Comparison of ENCODE assay signal across 9 mouse cellular contexts in genomic region chr11:20035343-20035928, GRCm38 (mm10).
DNase-seq lines count a peak whose midpoint lies in the region; ATAC-seq and TF ChIP-seq lines count a peak whose summit lies in the region.
"Had no signal": no experiment of that assay in that cellular context is flagged by ENCODE, and none has a peak within 500 bp of the region (broad histone marks: within the 10 kb centered on the region; RNA-seq: fewer than 3 reads in every experiment).

No protein-coding gene starts in this region.

- no peak for TF ChIP-seq CTCF in lung, adult 2 months (IDR thresholded peaks at IDR 0.05; ENCODE audit: insufficient read depth, low read length)
- no peak for TF ChIP-seq CTCF in lung, postnatal 0 days (IDR thresholded peaks at IDR 0.05)

- H3K4me1 ChIP-seq in lung, adult 2 months (ENCODE audit: control insufficient read depth, insufficient read depth, low read length): no peaks in the 10 kb centered on the region
- H3K4me1 ChIP-seq in lung, postnatal 0 days (ENCODE audit: insufficient read depth, low read depth, low read length): no peaks in the 10 kb centered on the region

- H3K4me3 ChIP-seq in lung, adult 2 months (replicated peaks; ENCODE audit: extremely low read depth, low read depth, low read length): no peak overlapping the region
- no peak overlapping the region for H3K4me3 ChIP-seq in lung, postnatal 0 days (ENCODE audit: low read depth, low read length)

- WGBS in lung, adult 2 months: 51% methylated on average over 11 of the region's 11 CpGs
- WGBS in lung, postnatal 0 days: 50% methylated on average over 11 of the region's 11 CpGs

- H3K4me2 ChIP-seq in lung, postnatal 0 days (replicated peaks; ENCODE audit: low read depth, low read length): no peak overlapping the region

- H3K27ac ChIP-seq in lung, postnatal 0 days (ENCODE audit: low read length): no peak overlapping the region
- H3K27ac ChIP-seq: macrophage had no signal

- no peaks in the 10 kb centered on the region for H3K27me3 ChIP-seq in lung, postnatal 0 days (replicated peaks; ENCODE audit: insufficient read depth, low read length)

- TF ChIP-seq POLR2A in lung, adult 2 months (IDR thresholded peaks at IDR 0.05; ENCODE audit: borderline replicate concordance, extremely low read depth, low read depth, low read length): no peak

- H3K9me3 ChIP-seq in lung, postnatal 0 days (ENCODE audit: low read length): no peaks in the 10 kb centered on the region

- H3K36me3 ChIP-seq in lung, postnatal 0 days (ENCODE audit: insufficient read depth, low read length): no peaks in the 10 kb centered on the region

- no peak overlapping the region for H3K9ac ChIP-seq in lung, postnatal 0 days (replicated peaks; ENCODE audit: low read depth)

- TF ChIP-seq EP300 in lung, postnatal 0 days (IDR thresholded peaks at IDR 0.05): no peak

- ATAC-seq in lung, postnatal 0 days: no peak

- peak; percentile 56 to 82 for DNase-seq in adrenal gland, adult (ENCODE audit: inconsistent age in 2 of 2, low spot score in 1 of 2)
- DNase-seq in adrenal gland, postnatal 4 days (ENCODE audit: low spot score in 2 of 2): no peak
- peak; percentile 22 for DNase-seq in urinary bladder, postnatal 25 days (ENCODE audit: low spot score)
- no peak for DNase-seq in urinary bladder, adult 2 months (ENCODE audit: low spot score)
- peak; percentile 64 for DNase-seq in left cerebral cortex, postnatal 36 days (ENCODE audit: low spot score in 2 of 2)
- DNase-seq in thymus, postnatal 25 days: peak; percentile 65
- DNase-seq in lung, adult 2 months: no peak
- no peak for DNase-seq in lung, postnatal 0 days (ENCODE audit: low spot score)

- intact Hi-C loops in left cerebral cortex, postnatal 36 days (cut with DNase I): loop anchor here (5.0 kb wide), 1 partner anchor 203 kb away; no protein-coding TSS in a partner anchor

Comparison
In these comparisons a context has a peak if more than half of its experiments do, and no peak if none do; other contexts are left out.
1. DNase-seq: peak in adrenal gland, adult (2 of 2), urinary bladder, postnatal 25 days (single experiment), left cerebral cortex, postnatal 36 days (2 of 2) and thymus, postnatal 25 days (single experiment); none in adrenal gland, postnatal 4 days (0 of 2), urinary bladder, adult 2 months (single experiment), lung, adult 2 months (single experiment) and lung, postnatal 0 days (single experiment).